Mouse (Mus musculus): ENCODE measurements around the gene Pkig. TPM values are rescaled to one million over a fixed set of nuclear protein-coding genes. Genes with fewer than 3 reads are reported as not detected.
A peak's percentile ranks its signal among the peaks of the same experiment; 100 is the strongest.

The Pkig gene
- total and polyA plus RNA-seq, 3 experiments: 214 to 344 (median 237) TPM

DNA sequence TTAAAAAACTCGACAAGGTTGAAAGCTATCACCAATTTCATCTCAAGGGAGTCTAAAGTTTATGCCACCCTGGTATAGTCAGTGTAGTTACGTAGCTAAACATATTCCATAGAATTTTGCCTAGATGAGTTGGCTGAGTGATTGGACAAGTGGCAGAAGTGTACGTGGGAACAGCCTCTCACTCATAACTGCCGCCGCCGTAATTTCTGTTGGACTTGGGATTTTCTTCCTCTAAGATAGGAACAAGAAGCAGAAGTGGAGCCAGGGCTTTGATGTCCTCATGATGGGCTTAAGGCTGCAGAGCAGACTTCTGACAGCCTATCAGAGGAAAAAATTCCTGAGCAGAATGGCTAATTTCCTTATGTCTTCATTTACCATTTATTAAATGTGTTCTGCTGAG is 17.5 kb downstream of the Pkig start:
- H3K36me3 ChIP-seq (ENCODE audit: control insufficient read depth, insufficient read depth, low read length): peaks cover 11% of the 10 kb centered on the region
- intact Hi-C loops (cut with DNase I): loop anchor here (2.0 to 5.0 kb wide), 2 partner anchors 15 to 42 kb away; no protein-coding TSS in a partner anchor
- TF ChIP-seq POLR2A (IDR thresholded peaks at IDR 0.05; ENCODE audit: insufficient read depth, low read depth, low read length) (no peak), EP300 (IDR thresholded peaks at IDR 0.05; ENCODE audit: insufficient read depth, low read depth, low read length) (no peak), CTCF (IDR thresholded peaks at IDR 0.05) (no peak)
- peak in 1 of 2 experiments; percentile 21 for DNase-seq
- H3K4me3 ChIP-seq: no peak overlapping the region
- no peaks in the 10 kb centered on the region for H3K27me3 ChIP-seq (ENCODE audit: control insufficient read depth, insufficient read depth, low read length)
- H3K27ac ChIP-seq: peak overlapping the region; percentile 82
- WGBS: 30% methylated on average over 6 of the region's 6 CpGs
- peaks cover 9% of the 10 kb centered on the region for H3K79me2 ChIP-seq (replicated peaks; ENCODE audit: control insufficient read depth, insufficient read depth, low read length)
- H3K9ac ChIP-seq (ENCODE audit: low read depth, low read length): peak overlapping the region; percentile 29; the same call in 1 of the 2 replicates
- peaks cover 21% of the 10 kb centered on the region for H3K4me1 ChIP-seq (ENCODE audit: control insufficient read depth, insufficient read depth, low read length)

DNA sequence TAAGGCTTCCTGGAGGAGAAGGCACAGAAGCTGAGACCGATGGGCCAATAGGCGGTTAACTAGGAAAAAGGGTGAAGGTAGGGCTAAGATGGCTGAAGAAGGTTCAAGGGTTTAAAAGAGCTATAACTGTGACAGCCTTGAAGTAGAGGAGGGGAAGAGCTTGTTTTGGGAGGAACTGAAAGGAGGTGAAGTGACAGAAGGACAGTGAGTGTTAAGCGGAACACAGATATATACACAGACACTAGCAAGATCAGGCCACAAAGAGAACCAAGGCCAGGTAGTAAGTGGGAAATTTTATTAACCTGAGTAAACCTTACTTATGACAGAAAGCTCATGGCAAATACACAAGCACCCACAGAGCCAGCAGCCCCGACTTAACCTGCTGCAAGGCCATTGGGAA is 18.1 kb downstream of the Pkig start:
- peaks cover 9% of the 10 kb centered on the region for H3K79me2 ChIP-seq (replicated peaks; ENCODE audit: control insufficient read depth, insufficient read depth, low read length)
- 0 out of 2 replicates have a peak overlapping the region, but pooled peaks have one; percentile 12 for H3K9ac ChIP-seq (ENCODE audit: low read depth, low read length)
- H3K27me3 ChIP-seq (ENCODE audit: control insufficient read depth, insufficient read depth, low read length): no peaks in the 10 kb centered on the region
- TF ChIP-seq POLR2A (IDR thresholded peaks at IDR 0.05; ENCODE audit: insufficient read depth, low read depth, low read length) (no peak), CTCF (IDR thresholded peaks at IDR 0.05) (no peak), EP300 (IDR thresholded peaks at IDR 0.05; ENCODE audit: insufficient read depth, low read depth, low read length) (no peak)
- H3K36me3 ChIP-seq (ENCODE audit: control insufficient read depth, insufficient read depth, low read length): peaks cover 11% of the 10 kb centered on the region
- peak overlapping the region; percentile 82 for H3K27ac ChIP-seq
- H3K4me3 ChIP-seq: no peak overlapping the region
- WGBS: 77% methylated on average over 4 of the region's 4 CpGs
- intact Hi-C loops (cut with DNase I): loop anchor here (5.0 kb wide), 1 partner anchor 41 kb away; no protein-coding TSS in a partner anchor
- DNase-seq: no peak
- peaks cover 21% of the 10 kb centered on the region for H3K4me1 ChIP-seq (ENCODE audit: control insufficient read depth, insufficient read depth, low read length)

DNA sequence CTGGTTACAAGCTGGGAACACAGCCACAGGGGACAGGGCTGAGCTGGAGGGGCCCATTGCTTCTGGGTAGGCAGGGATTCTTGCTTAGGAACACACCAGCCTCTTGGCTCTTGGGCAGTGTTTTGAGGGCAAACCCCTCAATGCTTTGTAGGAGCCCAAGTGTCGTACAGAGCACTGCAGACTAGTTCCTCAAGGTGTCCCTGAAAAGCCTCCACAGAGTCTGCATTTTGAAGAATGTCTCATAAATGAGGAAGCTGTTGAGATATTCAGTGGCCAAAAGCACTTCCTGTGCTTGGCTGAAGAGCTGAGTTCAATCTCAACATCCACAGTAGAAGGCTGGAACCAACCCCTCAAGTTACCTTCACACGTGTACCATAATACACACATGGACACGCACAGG is 18.6 kb downstream of the Pkig start:
- Histone ChIP-seq H3K36me3 (ENCODE audit: control insufficient read depth, insufficient read depth, low read length) (peaks cover 9% of the 10 kb centered on the region), H3K4me3 (no peak overlapping the region), H3K4me1 (ENCODE audit: control insufficient read depth, insufficient read depth, low read length) (peaks cover 18% of the 10 kb centered on the region), H3K79me2 (replicated peaks; ENCODE audit: control insufficient read depth, insufficient read depth, low read length) (peaks cover 11% of the 10 kb centered on the region), H3K9ac (ENCODE audit: low read depth, low read length) (no peak overlapping the region), H3K27me3 (ENCODE audit: control insufficient read depth, insufficient read depth, low read length) (no peaks in the 10 kb centered on the region), H3K27ac (peak overlapping the region; percentile 82)
- intact Hi-C loops (cut with DNase I): loop anchor here (5.0 kb wide), 1 partner anchor 41 kb away; no protein-coding TSS in a partner anchor
- 75% methylated on average over 3 of the region's 3 CpGs for WGBS
- peak in 1 of 2 experiments; percentile 31 for DNase-seq
- TF ChIP-seq EP300 (IDR thresholded peaks at IDR 0.05; ENCODE audit: insufficient read depth, low read depth, low read length): no peak

DNA sequence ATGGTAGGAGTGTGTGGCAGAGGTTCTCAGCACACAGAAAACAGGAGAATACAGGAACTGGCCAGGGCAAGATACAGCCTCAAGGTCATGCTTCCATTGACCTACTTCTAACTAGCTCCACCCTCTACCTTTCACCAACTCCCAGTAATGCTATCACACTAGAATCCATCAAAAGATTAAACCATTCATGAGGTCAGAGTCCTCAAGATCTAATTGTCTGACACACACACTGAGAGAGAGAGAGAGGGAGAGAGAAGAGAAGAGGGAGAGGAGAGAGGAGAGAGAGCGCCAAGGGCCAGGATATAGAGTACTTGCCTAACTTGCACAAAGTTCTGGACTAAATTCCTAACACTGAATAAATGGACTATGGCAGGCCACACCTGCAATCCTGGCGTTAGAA is 24.2 kb downstream of the Pkig start:
- Histone ChIP-seq H3K27me3 (ENCODE audit: control insufficient read depth, insufficient read depth, low read length) (no peaks in the 10 kb centered on the region), H3K4me1 (ENCODE audit: control insufficient read depth, insufficient read depth, low read length) (peaks cover 19% of the 10 kb centered on the region), H3K9ac (ENCODE audit: low read depth, low read length) (no peak overlapping the region), H3K27ac (peak overlapping the region; percentile 34; the same call in 1 of the 2 replicates), H3K4me3 (no peak overlapping the region), H3K36me3 (ENCODE audit: control insufficient read depth, insufficient read depth, low read length) (peaks cover 17% of the 10 kb centered on the region), H3K79me2 (replicated peaks; ENCODE audit: control insufficient read depth, insufficient read depth, low read length) (peaks cover 8% of the 10 kb centered on the region; the same call in 1 of the 2 replicates)
- intact Hi-C loops (cut with DNase I): no loop called here
- no peak for DNase-seq
- TF ChIP-seq EP300 (IDR thresholded peaks at IDR 0.05; ENCODE audit: insufficient read depth, low read depth, low read length) (no peak), CTCF (IDR thresholded peaks at IDR 0.05) (no peak), POLR2A (IDR thresholded peaks at IDR 0.05; ENCODE audit: insufficient read depth, low read depth, low read length) (no peak)
- WGBS: 88% methylated on average over 2 of the region's 2 CpGs

DNA sequence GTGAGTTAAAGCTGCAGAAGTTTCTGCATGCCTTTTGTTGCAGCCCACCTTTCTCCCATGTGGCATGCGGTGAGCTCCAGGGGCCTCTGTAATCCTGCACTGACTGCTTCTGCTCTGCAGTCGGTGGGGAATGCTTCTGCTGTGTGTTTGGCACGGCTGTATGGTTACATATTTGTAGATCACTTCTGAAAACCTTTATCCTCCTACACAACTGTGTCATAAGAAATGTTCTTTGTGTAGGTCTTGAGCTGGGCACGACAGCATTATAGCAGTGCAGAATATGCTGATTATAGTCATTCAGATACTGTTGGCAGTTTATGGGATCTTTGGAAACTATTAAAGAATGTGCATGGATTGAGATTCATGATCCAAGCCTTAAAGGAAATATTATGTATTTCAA is 27.1 kb downstream of the Pkig start:
- intact Hi-C loops (cut with DNase I): loop anchor here (2.0 kb wide), 1 partner anchor 14 kb away; no protein-coding TSS in a partner anchor
- Histone ChIP-seq H3K27ac (peak overlapping the region; percentile 93), H3K79me2 (replicated peaks; ENCODE audit: control insufficient read depth, insufficient read depth, low read length) (peaks cover 3% of the 10 kb centered on the region; the same call in 1 of the 2 replicates), H3K4me3 (no peak overlapping the region), H3K27me3 (ENCODE audit: control insufficient read depth, insufficient read depth, low read length) (no peaks in the 10 kb centered on the region), H3K9ac (ENCODE audit: low read depth, low read length) (peak overlapping the region; percentile 6), H3K36me3 (ENCODE audit: control insufficient read depth, insufficient read depth, low read length) (peaks cover 23% of the 10 kb centered on the region), H3K4me1 (ENCODE audit: control insufficient read depth, insufficient read depth, low read length) (peaks cover 18% of the 10 kb centered on the region)
- TF ChIP-seq CTCF (IDR thresholded peaks at IDR 0.05): no peak
- TF ChIP-seq EP300 (IDR thresholded peaks at IDR 0.05; ENCODE audit: insufficient read depth, low read depth, low read length): no peak
- TF ChIP-seq POLR2A (IDR thresholded peaks at IDR 0.05; ENCODE audit: insufficient read depth, low read depth, low read length): no peak
- WGBS: 27% methylated on average over 4 of the region's 4 CpGs
- no peak for DNase-seq

DNA sequence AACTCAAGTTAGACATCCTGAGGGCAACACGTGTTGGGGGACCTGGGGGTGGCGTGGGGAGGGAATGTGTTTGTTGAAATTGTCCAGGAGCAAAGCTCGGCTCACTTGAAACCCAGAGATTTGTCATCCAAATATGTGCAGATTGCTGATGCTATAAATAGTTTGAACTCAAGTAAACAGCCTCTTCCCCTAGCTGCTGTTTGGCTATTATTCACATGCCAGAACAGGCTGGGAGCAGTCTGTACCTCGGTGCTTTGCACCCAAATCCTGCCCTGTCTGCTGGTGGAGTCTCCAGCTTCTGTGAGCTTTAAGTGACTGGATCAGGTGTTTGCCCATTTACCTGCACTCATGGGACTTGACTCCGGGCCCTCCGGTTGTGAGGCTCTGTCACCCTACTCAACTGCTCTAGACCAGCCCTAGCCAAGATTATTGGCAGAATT is 27.6 kb downstream of the Pkig start:
- Histone ChIP-seq H3K4me1 (ENCODE audit: control insufficient read depth, insufficient read depth, low read length) (peaks cover 22% of the 10 kb centered on the region), H3K4me3 (no peak overlapping the region; the same call in 1 of the 2 replicates), H3K27me3 (ENCODE audit: control insufficient read depth, insufficient read depth, low read length) (no peaks in the 10 kb centered on the region), H3K36me3 (ENCODE audit: control insufficient read depth, insufficient read depth, low read length) (peaks cover 23% of the 10 kb centered on the region), H3K79me2 (replicated peaks; ENCODE audit: control insufficient read depth, insufficient read depth, low read length) (peaks cover 3% of the 10 kb centered on the region; the same call in 1 of the 2 replicates), H3K27ac (peak overlapping the region; percentile 93), H3K9ac (ENCODE audit: low read depth, low read length) (peak overlapping the region; percentile 33)
- TF ChIP-seq EP300 (IDR thresholded peaks at IDR 0.05; ENCODE audit: insufficient read depth, low read depth, low read length) (peak; percentile 89), CTCF (IDR thresholded peaks at IDR 0.05) (peak; percentile 31), POLR2A (IDR thresholded peaks at IDR 0.05; ENCODE audit: insufficient read depth, low read depth, low read length) (peak; percentile 85)
- DNase-seq: peak; percentile 70 to 77
- WGBS: 13% methylated on average over 6 of the region's 6 CpGs
- intact Hi-C loops (cut with DNase I): loop anchor here (2.0 kb wide), 1 partner anchor 15 kb away; no protein-coding TSS in a partner anchor
